Mouse (Mus musculus): ENCODE measurements around the gene Akt1s1.

- TF ChIP-seq CTCF (IDR thresholded peaks at IDR 0.05; ENCODE audit: borderline replicate concordance, extremely low read depth, insufficient read depth, insufficient read length) (no peak), POLR2A (IDR thresholded peaks at IDR 0.05; ENCODE audit: borderline replicate concordance, extremely low read depth, insufficient read depth, insufficient read length, poor library complexity, severe bottlenecking) (no peak)
Observed at GRCm38 (mm10) chr7:44890737-44891136, 41.9 kb downstream of the Akt1s1 start.

Measured in brain, embryonic 14.5 days (tissue).